Mouse (Mus musculus) cerebellum, postnatal 10 days (tissue): ENCODE data around the gene Tpmt.

Source experiments
- DNase-seq, 2 experiments: peaks; one replicate each; pipeline ENCODE4 v3.0.0; 2021; ENCODE audit warnings: mixed read lengths in 2 of 2

Tpmt gene

DNA sequence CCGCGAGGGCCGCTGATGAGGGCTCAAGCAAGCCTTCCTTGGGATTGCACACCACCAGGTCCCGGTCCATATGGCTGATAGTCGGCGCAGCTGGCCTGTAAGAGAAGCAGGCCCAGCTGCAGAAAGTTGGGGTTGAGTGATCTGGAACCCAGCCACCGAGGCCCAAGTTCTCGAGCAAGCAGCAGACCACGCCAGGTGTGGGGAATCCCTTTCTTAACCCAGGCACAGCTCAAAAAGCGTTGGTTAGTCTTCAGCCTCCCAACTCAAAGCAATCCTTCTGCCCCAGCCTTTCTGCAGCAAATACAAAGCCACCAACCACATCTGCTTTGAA lies at the start of gene Tpmt:
TSS of gene Tpmt (minus strand) at position 121 of the 331 bp plus-strand sequence.
- peak; percentile 43 to 49 for DNase-seq

DNA sequence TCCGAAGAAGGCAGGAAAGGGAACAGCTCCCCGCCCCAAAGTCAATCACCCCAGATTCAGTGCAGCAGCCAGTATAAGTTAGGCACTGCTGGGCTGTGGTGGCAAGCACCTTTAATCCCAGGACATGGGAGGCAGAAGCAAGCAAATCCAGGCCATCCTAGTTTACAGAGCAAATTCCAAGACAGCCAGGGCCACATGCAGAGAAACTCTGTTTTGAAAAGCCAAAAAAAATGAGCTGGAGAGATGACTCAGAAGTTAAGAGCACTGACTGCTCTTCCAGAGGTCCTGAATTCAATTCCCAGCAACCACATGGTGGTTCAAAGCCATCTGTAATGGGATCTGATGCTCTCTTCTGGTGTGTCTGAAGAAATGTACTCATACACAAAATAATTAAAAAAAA lies 49.3 kb upstream of the Tpmt start:
- DNase-seq = no peak

DNA sequence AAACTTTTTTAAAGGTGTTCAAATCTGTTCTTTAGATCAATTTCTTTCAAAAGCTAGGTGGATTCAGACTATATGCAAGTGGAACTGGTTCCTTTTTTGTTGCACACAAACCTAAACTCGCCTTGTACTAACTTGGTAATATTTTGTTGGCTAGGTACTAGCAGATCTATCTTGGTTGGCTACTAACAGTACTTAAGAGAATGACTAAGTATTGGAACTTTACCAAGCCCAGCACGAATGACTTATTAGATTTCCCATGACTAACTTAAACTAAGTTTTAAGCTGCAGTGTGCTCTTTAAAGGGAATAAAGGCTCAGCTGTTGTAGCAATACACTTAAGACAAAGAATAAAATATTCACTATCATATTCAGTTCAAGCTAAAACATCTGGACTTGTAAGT lies 44.7 kb upstream of the Tpmt start:
- DNase-seq = no peak

DNA sequence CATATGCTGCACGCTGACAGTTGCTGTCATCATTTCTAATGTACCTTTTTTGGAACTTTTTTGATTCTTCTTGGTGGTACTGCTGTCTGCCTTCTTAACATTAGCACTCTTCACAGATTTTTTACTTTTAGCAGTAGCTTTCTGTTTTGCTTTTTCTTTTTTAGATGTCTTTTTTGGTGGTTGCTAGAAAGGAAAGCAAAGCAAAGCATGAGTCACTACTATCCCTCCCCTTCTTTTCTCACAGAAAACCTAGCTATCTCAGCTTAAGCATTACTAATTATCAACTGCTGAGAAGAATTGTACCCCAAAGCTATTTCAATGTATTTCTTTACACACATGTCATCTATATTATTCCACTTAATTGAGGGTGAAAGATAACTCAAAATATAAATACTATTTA lies 43.9 kb upstream of the Tpmt start:
- DNase-seq = no peak

DNA sequence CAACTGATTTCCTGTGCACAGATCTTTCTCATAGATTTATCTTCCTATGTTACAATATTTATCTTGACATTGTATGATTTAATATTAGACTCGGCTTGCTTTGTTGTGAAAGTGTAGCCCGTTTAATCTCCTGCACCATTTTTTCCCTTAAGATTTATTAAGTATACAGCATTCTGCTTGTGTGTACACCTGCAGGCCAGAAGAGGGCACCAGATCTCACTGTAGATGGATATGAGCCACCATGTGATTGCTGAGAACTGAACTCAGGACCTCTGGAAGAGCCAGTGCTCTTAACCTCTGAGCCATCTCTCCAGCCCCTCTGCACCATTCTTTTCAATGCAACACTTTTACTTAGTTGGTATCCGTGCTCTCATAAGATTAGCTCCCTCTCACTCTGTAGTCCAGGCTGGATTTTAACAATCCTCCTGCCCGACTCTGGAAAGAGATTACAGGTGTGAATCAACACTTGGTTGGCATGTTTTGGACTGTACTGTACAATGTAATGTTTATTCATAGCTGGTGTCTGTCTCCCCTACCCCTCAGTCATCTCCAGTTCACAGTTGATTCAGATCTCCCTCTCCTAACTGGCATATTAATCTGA lies 36.5 kb upstream of the Tpmt start:
- DNase-seq = peak in 1 of 2 experiments; percentile 13

DNA sequence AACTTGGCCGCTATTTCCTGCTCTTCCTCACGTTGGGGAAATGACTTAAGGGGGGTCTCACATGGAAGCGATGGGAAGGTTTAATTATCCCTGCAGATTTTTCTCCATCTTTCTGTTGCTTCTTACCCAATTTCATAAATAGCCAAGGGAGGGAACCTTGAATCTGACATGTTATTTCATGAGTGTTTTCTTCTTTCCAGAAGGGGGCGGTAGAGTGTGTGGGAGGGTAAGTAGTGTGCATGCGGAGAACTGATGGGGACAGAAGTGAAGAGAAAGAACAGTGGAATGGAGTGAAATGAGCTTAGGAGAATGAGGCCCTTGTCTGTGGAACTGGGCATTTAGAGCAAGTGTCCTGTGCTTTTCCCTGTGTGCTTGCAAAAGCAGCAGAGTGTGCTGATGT lies 34.3 kb upstream of the Tpmt start:
- no peak for DNase-seq

DNA sequence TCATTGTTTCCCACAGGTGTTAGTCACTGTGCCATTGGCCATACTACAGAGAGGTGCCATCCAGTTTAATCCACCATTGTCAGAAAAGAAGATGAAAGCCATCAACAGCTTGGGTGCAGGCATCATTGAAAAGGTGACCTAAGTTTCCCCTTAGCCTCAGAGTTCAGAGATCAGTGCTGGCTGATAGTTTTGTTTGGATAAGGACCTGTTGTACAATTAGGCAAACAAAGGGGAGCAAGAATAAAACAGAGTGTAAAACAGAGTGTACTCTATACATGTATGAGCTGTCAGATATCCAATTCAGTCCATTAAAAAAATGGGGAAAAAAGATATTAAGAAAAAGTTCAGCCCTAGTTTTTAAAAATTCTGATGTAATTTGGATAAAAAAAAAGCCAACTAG lies 32.8 kb upstream of the Tpmt start:
- DNase-seq = no peak

DNA sequence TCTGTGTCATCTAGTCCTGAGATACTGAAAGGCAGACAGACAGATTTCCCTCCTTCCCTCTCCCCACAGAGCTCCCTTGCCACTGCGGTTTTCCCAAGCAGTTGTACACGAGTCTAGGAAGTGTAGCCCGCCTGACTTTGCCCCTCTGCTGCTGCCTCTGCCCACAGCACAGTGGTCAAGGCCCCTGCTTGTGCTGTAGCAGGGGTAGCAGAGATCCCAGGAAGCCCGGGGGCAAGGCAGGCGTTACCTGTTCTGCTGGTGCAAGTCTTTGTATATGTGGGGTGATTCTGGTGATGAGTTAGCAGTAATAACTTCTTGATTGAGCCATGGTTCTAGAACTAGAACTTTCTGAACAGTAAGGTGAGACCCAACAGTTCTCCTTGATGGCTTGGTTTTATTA lies 31.6 kb upstream of the Tpmt start:
- no peak for DNase-seq

DNA sequence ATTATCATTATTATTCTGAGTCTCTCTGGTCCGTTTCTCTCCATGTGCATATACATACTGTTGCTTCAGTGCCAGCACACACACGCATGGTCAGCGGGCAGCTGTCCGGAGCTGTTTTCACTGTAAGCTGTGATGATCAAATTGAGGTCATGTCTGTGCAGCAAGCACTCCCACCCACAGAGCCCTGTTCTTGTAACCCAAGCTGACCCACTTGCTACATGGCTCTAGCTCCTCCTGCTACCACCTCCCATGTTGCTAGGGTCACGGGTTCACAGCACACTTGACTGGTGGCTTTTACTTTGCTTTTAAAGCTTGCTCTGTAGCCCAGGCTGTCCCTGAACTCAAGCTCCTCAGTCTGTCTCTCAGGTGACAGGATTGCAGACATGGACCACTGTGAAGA lies 27.9 kb upstream of the Tpmt start:
- no peak for DNase-seq

DNA sequence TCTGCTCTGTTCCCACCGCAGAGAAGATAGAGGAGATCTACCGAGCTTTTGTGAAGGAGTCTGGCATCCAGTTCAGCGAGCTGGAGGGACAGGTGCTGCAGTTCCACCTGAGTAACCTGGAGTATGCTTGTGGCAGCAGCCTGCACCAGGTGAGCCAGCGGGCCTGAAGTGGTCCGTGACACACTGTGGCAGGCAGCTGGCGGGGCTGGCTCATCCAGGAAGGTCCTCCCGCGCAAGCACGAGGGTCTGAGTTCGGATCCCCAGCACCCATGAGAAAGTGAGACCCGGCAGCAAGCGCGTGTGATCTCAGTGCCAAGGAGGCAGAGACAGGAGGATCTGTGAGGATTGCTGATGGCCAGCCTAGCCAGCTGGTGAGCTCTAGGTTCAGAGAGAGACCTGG lies 27.3 kb upstream of the Tpmt start:
- DNase-seq = no peak

DNA sequence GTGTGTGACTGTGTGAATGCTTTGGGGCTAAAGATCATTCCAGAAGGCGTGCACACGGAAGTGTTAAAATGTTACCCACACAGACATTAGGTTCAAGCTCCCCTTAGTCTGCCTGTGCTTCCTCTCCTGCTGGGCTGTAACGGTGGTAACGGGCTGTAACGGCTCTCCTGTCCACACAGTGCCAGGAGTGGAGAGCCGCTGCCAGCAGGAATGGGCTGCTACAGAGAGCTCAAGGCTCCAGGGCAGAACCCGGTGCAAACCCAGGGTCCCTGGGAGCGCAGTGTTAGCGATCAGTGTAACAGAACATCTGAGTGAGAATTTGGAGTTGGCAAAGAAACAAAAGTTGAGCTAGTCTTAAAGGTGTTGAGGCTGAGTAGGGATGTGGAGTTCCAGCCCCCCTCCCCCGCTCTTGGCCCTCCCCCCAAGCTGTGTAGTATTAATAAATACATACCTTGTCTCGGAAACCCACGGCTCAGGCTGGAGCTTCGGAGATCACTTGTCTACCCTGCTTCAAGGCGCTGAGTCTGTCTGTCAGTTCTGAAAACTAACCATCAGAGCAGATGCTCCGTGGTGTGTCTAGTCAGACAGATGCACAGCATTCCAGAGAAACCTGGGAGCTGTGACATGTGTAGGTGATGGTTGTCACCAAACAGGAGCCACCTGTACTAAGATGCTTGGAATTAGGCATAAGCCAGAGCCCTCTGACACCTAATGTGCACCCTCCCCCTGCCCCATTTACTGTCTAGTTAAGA lies 26.0 kb upstream of the Tpmt start:
- no peak for DNase-seq

DNA sequence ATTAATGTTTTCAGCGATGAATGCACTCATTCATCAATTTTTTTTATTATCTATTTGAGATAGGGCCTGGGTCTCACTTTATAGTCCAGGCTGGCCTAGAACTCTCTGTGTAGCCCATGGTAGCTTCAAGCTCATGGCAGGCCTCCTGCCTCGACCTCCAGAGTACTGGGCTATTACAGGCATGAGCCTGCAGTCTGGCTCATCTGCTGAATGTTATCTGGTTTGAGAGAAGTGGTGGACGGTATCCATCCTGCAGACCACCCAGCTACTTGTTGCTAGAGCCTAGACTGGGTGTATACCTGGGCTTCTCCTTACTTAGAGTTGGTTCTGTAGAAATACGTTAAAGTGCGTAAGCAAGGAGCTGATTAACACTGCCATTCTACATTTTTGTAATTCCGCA lies 22.5 kb upstream of the Tpmt start:
- no peak for DNase-seq

DNA sequence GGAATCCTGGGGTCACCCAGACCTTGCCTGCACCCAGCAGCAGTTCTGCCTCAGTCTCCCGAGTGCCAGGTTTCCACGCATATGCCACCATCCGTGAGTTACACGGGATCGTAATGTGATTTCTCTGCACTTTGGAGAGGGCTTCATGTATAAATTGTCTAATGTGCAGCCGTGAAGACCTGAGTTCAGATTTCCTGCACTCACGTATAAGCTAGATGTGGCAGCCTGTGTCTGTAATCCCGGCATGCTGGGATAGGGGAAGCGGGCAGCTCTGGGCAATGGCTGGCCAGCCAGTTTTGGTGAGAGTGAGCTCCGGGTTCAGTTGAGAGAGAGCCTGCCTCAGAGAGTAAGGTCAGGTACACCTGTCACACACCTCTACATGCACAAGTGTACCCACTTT lies 22.0 kb upstream of the Tpmt start:
- no peak for DNase-seq

DNA sequence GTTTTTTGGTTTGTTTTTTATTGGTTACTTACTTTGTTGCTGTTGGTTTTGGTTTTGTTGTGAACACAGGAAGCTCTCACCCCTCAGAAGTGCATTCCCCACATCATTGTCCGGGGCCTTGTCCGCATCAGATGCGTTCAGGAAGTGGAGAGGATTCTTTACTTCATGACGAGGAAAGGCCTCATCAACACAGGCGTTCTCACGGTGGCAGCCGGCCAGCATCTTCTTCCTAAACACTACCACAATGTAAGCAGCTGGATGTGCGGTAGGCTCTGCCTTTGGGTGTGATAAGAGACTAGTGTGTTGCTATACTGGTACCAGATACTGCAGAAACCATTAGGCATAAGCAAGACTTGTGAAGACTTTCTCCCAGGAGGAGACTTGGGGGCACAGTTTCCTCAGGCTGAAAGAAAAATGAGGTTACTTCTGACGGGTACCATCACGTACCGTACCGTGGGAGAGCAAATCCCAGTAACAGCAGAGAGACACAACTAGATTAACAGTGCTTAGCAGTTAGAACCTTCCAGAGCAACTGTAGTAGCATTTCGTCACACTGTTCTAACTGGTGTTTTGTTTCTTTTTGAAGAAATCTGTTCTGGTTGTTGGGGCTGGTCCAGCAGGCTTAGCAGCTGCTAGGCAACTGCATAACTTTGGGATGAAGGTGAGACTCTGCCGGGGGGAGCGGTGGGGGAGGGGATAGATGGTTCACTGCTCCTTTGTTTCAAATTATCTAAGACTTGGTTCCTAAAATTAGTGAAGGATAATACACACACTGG lies 19.6 kb upstream of the Tpmt start:
- no peak for DNase-seq

DNA sequence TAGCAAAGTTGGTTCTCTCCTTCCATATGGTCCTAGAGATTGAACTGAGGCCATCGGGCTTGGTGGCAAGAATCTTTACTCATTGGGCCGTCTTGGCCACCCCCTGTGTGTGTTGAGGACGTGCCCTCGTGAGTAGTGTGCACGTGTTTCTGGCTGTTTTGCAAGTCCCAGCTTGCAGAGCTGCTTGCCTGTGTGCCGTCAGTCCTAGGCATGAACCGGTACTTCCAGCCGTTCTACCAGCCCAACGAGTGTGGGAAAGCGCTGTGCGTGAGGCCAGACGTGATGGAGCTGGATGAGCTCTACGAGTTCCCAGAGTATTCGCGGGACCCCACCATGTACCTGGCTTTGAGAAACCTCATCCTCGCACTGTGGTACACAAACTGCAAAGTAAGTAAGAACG lies 18.2 kb upstream of the Tpmt start:
- DNase-seq = no peak

DNA sequence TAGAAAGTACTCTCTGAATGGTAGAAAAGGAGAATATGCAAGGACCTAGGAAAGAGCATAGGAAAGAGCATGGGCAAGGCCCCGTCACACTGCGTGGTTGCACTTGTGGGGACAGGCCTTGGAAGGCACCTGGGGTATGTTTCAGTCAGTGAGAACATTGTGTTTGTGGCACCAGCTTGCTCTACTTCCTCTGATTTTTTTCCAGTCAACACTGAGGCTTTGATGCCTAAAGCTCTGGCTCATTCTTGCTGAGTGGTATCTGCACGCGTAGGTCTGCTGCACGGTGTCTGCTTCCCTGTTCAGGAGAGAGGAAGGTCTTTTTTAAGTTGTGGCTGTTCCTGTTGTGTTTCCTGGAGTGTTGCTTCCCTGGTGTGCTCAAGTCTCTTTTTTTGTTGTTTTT lies 12.2 kb upstream of the Tpmt start:
- DNase-seq = no peak

DNA sequence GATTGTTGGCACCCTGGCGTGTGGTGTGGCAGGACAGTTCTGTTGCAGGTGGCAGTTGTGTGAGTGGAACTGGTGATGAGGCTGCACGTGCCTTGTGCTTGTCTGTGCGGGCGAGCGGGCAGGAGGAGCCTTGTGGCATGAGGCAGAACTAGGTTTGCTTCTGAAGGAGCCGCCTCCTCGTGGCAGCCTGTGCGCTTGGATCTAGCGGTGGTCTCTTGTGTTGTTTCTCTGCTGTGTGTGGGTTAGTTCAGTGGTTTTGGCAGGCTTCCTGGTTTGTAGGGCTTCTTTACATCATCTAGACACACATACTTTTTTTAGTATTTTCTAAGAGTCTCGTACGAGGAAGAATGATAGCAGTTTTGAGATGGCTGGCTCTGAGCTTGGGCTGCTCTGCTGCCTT lies 11.6 kb upstream of the Tpmt start:
- DNase-seq = no peak

DNA sequence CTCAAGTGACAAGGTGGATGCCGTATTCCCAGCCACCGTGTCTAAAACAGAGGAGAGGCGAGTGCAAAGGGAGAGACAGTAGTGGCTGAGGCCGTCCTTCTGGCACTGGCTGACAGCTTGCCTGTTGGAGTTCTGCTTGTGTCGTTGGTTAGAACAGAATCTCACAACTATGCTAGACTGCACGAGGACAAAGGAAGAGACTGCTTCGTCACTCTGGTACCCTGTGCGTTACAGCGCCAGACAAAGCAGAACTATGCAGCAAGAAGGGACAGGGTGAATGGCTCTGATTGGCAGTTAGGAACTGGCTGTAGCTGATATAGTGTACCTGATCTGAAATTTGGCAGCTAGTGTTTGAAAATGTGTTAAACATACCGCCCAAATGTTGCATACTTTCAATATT lies 9.4 kb upstream of the Tpmt start:
- DNase-seq = no peak

DNA sequence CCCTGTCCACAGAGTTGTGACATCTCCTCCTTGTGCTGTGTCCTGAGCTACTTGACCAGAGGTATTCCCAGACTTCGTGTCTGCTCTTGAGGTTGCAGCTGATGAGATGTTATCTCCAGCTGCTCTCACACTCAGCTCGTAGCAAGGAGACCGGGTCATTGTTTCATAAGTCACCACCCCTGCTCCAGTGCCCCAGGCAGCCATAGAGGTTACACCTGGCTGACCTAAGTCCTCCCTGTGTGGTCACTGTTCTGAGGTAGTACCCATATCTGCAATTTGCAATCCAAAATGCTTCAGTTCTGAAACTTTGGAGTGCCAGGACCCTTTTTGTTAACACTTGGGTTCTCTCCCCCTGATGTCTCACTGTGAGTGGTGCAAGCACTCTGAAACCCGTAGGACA lies 5.5 kb upstream of the Tpmt start:
- no peak for DNase-seq

DNA sequence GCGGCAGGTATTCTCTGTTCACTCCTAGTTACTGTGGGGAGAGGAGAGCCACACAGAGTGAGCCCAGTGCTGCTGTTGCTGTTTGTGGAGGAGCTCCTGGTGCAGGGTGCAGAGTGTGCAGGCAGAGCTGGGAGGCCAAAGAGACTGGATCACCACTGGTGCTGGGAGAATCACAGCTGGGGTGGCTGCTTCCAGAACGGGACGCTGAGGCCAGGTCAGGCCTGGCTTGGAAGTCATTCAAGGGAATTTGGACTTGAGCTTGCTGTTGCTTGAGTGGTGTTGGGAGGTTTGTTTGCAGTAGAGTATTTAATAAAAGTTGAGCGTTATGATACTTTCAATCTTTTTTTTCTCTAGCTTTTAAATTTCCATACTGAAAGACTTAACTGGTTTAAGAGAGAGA lies 3.5 kb upstream of the Tpmt start:
- DNase-seq = no peak

DNA sequence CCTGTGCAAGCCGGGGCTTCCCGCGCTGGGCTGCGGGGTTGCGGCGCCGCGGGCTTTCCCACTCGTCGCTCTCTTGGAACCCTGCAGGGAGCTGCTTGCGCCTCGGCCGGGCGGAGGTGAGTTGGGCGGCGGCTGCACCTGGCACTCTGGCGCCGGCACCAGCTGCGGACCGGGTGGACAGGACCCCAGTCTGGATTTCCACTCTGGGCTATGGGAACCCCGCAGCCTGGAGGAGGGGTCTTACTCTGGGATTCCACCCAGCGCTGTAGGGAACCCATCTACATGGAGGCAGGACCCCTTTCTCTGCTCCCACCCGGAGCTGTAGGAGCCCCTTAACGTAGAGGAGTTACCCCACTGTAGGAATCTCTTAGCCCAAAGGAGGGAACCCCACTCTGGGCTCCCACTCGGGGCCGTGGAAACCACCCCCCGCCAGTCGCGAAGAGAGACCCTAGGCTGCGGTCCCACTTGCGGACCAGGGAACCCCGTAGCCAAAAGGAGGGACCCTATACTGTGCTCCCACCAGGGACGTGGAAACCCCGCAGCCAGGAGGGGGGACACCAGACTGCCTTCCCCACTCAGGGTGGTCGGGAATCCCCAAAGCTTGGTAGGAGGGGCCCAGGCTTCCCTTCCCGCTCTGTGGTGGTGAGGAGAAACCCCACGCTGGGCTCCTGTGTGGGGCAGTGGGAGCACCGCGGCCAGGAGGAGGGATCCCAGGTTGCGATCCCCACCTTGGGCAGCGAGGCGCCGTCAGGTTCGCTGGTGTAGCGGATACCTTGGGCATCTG lies 512 bp downstream of the Tpmt start:
- DNase-seq = peak in 1 of 2 experiments; percentile 50

DNA sequence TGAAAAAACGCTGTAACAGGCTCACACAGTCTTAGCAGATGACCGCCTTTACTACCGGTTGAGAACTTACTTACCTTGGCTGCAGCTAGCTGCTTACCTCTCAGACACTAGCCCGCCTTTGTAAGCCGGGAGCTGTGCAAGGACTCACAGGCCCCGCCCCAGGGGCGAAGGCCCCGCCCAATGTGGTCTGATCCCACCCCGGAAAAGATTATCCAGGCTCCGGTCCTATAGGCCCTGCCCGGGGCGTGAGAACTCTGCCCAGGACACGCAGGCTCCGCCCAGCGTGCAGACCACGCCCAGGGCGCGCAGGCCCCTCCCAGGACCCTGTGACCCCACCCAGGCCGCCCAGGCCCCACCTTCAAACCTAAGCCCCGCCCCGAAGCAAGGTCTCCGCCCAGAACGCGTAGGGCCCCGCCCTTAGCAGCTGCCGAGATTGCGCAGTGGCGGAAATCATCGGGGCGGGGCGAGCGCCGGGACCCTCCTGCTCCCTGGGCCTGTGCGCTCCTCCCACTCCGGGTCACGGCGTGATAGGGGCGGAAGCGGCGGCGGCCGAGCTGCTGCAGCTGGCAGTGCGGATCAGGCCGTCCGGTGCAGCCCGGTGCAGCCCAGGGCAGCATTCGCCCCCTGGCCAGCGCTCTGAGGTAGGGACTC lies 1.4 kb downstream of the Tpmt start, which contains the start of gene Kdm1b:
TSS of gene Kdm1b (plus strand) at position 470 of the 651 bp plus-strand sequence.
- DNase-seq = peak; percentile 100
